Mouse (Mus musculus) erythroblast, embryonic 14.5 days (primary cell): ENCODE results near the gene Rbp2. TPM values are rescaled to one million over a fixed set of nuclear protein-coding genes. Genes with fewer than 3 reads are reported as not detected.

Source experiments
- H3K27me3 ChIP-seq: 2 replicates; pipeline ENCODE4 v1.6.1; 2012; ENCODE audit warnings: inconsistent platforms; ENCODE audit not compliant: control insufficient read depth
- H3K36me3 ChIP-seq: 2 replicates; pipeline ENCODE4 v1.6.1; 2012; ENCODE audit warnings: mild to moderate bottlenecking, inconsistent platforms; ENCODE audit not compliant: control insufficient read depth
- H3K4me1 ChIP-seq: 2 replicates; pipeline ENCODE4 v1.6.1; 2012; ENCODE audit warnings: inconsistent platforms; ENCODE audit not compliant: control insufficient read depth
- H3K4me3 ChIP-seq: replicated peaks from 2 replicates; pipeline ENCODE3; 2012; ENCODE audit warnings: moderate library complexity, mild to moderate bottlenecking, inconsistent platforms
- H3K9me3 ChIP-seq: 2 replicates; pipeline ENCODE4 v1.6.1; 2012; ENCODE audit warnings: low read length, inconsistent platforms, mixed read lengths; ENCODE audit not compliant: control insufficient read depth
- GATA1 ChIP-seq: IDR thresholded peaks from 2 replicates; pipeline ENCODE4 v1.6.1; 2012; ENCODE audit warnings: low read length, inconsistent platforms, mixed read lengths
- TAL1 ChIP-seq: IDR thresholded peaks from 3 replicates; pipeline ENCODE4 v1.6.1; 2012; ENCODE audit warnings: low read length, inconsistent platforms, mixed read lengths
- polyA plus RNA-seq: library from polyadenylated mRNA; stranded (reverse); fragments of >175 nt; gene quantifications from 2 replicates; pipeline ENCODE4 v1.2.3, GENCODE M21; 2012

Gene Rbp2
- polyA plus RNA-seq, 1 experiment, result not detected

GRCm38 (mm10) chr9:98535763-98536162 is 49.8 kb downstream of the Rbp2 start:
- H3K4me1 ChIP-seq, result no peaks in the 10 kb centered on the region
- H3K4me3 ChIP-seq, result no peak overlapping the region
- peaks cover 3% of the 10 kb centered on the region for H3K27me3 ChIP-seq
- no peak for TF ChIP-seq GATA1
- H3K9me3 ChIP-seq, result no peaks in the 10 kb centered on the region
- no peaks in the 10 kb centered on the region for H3K36me3 ChIP-seq

- no peaks in the 10 kb centered on the region for H3K36me3 ChIP-seq
- TF ChIP-seq TAL1 (no peak), GATA1 (no peak)
- no peak overlapping the region for H3K4me3 ChIP-seq
- H3K4me1 ChIP-seq, result no peaks in the 10 kb centered on the region
- H3K27me3 ChIP-seq, result peaks cover 3% of the 10 kb centered on the region
- H3K9me3 ChIP-seq, result no peaks in the 10 kb centered on the region
Observed at GRCm38 (mm10) chr9:98538017-98538712, 52.2 kb downstream of the Rbp2 start.

- no peaks in the 10 kb centered on the region for H3K36me3 ChIP-seq
- peaks cover 3% of the 10 kb centered on the region for H3K27me3 ChIP-seq
- H3K9me3 ChIP-seq, result no peaks in the 10 kb centered on the region
- H3K4me1 ChIP-seq, result no peaks in the 10 kb centered on the region
- no peak overlapping the region for H3K4me3 ChIP-seq
- TF ChIP-seq GATA1, result no peak
- no peak for TF ChIP-seq TAL1
Observed at GRCm38 (mm10) chr9:98538713-98539360, 52.9 kb downstream of the Rbp2 start.

GRCm38 (mm10) chr9:98544042-98544441 is 58.1 kb downstream of the Rbp2 start:
- no peak overlapping the region for H3K4me3 ChIP-seq
- H3K9me3 ChIP-seq, result no peaks in the 10 kb centered on the region
- TF ChIP-seq GATA1, result no peak
- no peak for TF ChIP-seq TAL1
- H3K27me3 ChIP-seq, result no peaks in the 10 kb centered on the region
- no peaks in the 10 kb centered on the region for H3K4me1 ChIP-seq
- H3K36me3 ChIP-seq, result no peaks in the 10 kb centered on the region

Other genes with a start within 250 kb of the Rbp2 start
- gene Nmnat3, start 198.7 kb upstream of the Rbp2 start, polyA plus RNA-seq, result 7.2 and 9.6 TPM in 2 replicates
- 0.34 and 0.37 TPM in 2 replicates for gene Rbp1, start 63.2 kb upstream of the Rbp2 start, polyA plus RNA-seq
- 1.3 and 1.8 TPM in 2 replicates for gene Copb2, start 77.6 kb downstream of the Rbp2 start, polyA plus RNA-seq
- 1.6 and 2.0 TPM in 2 replicates for gene Mrps22, start 115.5 kb downstream of the Rbp2 start, polyA plus RNA-seq